Mouse (Mus musculus): ENCODE measurements at regions not wholly inside any gene's neighbourhood (a gene's known extent, or its start where the extent isn't known, plus 50 kb on each side); places are given as distances from the start of the nearest gene placed in this dataset.

- no peak for TF ChIP-seq CTCF (IDR thresholded peaks at IDR 0.05; ENCODE audit: insufficient read depth, low read depth, low read length)
- no peak for TF ChIP-seq POLR2A (IDR thresholded peaks at IDR 0.05; ENCODE audit: insufficient read depth, low read depth, low read length)
Observed at GRCm38 (mm10) chr10:43746631-43747001, 154.9 kb downstream of the Qrsl1 start.
